Mouse (Mus musculus) frontal cortex, postnatal 14 days (tissue): ENCODE measurements at regions not wholly inside any gene's neighbourhood (a gene's known extent, or its start where the extent isn't known, plus 50 kb on each side); places are given as distances from the start of the nearest gene placed in this dataset.
A peak's percentile ranks its signal among the peaks of the same experiment; 100 is the strongest.
"Not testable (repeated sequence)": the region's sequence is repeated elsewhere in the genome, so short reads cannot be mapped to it uniquely, and the experiment has no call there.

Experiments used
- DNase-seq, 2 experiments: peaks; one replicate each; pipeline ENCODE4 v3.0.0; 2022; ENCODE audit warnings: low spot score in 2 of 2

DNA sequence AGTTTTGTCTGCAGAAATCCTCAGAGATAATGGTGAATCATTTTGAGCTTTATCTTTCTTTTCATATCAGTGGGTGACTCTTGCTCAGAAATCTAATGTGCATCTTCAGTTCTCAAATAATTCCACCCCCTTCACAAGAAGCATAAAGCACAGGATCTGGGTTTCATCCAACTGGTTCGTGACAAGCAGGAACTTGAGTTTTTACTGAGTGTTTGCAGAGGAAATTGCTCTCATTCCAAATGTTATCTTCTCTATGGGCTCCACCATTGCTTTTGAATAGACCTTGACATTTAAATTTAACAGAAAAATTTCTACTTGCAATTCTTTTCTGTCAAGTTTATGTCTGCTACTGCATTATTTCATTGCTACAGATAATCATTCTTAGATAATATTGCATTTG is 443.1 kb downstream of the Arl4a start:
- no peak for DNase-seq

DNA sequence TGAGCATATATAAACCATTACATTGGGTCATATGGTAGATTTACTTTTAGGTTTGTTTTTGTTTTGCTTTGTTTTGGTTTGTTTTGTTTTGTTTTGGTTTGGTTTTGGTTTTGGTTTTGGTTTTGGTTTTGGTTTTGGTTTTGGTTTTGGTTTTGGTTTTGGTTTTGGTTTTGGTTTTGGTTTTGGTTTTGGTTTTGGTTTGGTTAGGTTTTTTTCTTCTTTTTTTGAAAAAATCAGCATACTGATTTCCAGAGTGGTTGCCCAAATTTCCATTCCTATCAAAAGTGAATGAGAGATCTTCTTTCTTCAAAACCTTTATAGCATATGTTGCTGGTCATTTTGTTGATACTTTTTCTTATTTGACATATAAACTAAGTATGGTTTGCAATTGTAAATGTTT is 444.0 kb downstream of the Arl4a start:
- not testable (repeated sequence) for DNase-seq

DNA sequence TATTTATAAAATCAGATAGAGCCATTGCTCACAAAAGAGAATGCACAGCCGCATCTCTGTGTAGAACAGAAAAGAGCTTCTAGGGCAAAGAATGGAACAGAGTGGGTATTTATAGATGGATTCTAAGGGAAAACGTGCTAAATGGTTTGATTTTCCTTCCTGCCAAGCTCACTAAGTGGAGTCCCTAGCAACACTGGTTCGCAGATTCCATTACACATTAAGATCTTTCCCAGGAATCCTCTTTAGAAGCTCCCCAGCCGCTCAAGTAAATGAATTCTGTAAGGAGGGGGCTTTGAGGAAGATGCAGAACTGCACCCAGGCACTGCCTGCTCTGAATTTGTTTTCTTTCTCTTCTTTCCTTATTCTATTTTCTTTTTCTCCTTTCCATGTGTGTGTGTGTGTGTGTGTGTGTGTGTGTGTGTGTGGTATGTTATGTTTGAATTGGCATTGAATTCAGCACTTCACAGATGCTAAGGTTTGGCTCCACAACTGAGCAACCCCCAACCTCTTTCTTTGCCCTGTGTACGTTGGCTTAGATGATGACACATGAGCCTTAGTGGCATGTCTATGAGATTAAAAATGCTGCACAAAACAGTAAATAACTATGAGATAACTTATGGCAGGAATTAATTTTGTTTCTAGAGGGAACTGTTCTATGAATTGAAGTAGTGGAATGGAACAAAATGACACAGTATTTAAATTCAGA is 450.5 kb downstream of the Arl4a start:
- DNase-seq = peak in 1 of 2 experiments; percentile 8

DNA sequence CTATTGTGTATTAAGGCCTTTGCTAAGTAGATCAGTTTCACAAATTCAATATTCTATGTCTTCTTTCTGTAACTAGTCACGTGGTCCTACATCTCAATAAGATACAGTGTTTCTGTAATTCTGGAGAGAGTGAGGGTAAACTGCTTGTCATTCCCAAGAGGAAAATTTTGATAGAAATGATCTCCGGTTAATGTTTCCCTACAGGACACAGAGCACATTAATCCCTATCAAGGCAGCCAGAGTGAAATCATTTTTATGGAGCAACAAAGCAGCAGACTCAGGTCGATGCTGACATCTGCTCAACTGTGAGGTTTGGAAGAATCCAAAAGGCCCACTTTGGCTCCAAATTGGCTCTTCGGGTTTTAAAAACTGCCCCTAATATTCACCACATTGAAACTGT is 451.7 kb downstream of the Arl4a start:
- DNase-seq = no peak

DNA sequence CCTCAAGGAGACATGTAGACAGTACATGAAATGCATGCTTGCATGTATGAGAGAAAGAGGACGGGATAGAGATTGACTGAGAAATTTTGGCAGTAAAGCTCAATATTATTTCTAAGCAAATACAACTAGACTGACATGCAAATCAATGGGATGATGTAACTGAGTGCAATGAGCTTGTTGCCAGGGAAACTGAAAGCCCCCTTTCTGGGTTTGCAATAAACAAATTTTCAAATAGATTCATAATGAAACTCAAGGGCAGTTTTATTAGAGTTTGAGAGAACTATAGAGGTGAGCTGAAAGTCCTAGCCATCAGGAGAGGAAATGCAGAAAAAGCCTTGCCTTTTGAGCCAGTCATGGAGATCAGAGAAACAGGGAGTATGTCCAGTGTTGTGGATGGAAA is 460.2 kb downstream of the Arl4a start:
- no peak for DNase-seq

DNA sequence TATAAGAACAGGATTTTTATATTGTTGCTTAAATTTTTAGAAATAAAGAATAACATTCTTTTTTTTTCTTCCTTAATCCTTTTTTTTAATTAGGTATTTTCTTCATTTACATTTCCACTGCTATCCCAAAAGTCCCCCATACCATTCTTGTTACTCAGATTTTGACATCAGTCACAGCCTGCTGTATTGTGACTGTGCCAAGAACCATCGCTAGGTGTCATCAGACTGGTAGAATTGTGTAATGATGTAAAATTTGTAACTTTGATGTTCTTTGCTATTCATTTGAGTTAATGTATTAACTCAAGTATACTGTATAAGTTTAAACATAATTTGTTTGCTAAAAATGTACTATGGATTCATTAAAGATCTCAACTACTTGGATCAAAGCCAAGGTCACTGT is 465.0 kb downstream of the Arl4a start:
- no peak for DNase-seq

DNA sequence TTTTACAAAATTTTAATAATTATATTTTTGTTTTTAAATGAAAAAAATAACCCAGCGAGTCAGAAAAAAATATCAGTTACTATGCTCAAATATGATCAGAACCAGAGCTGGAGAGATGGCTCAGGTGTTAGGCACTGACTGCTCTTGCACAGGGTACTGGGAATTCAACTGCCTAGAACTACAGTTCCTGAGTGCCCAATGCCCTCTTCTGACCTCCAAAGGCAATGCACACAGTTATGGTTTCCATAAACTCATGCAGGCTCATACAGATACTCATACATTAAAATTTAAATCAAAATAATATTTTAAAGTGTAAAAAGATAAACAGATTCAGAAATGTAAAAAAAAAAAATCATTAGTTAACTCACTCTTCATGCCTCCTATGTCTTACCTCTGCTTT is 465.7 kb downstream of the Arl4a start:
- DNase-seq = no peak

DNA sequence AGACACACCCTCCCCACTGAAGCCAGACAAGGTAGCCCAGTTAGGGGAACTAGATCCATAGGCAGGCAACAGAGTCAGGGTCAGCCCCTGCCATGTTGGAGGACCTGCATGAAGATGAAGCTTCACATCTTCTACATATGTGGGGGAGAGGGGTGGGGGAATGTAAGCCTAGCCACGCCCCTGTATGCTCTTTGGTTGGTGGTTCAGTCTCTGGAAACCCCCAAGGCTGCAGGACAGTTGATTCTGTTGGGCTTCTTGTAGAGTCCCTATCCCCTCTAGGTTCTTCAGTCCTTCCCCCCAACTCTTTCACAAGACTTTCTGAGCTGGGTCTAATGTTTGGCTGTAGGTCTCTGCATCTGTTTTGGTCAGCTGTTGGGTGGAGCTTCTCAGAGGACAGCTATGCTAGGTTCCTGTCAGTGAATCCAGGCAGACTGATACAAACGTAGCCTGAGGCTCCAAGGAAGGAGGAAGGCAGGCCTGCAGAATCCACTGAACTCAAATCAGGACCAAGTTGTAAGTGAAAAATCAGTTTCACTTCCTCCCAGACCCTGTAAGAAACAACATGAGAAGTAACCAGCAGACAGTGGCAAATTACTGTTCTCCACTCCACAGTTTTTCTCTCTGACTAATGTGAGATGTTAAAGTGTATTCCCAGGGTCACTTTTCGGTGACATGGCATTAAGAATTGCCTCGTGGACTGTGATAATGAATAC is 476.9 kb downstream of the Arl4a start:
- DNase-seq = no peak

DNA sequence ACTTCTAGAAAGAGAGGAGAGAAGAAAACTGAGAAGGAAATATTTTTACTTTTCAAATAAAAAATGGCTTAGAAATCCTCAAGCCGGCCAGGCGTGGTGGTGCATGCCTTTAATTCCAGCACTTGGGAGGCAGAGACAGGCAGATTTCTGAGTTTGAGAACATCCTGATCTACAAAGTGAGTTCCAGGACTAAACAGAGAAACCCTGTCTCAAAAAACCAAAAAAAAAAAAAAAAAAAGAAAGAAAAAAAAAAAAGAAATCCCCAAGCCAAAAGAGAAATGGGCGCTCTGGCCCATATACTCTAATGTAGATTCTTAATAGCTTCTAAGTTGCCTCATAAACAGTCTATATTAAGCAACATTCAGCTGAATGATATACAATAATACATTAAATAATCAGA is 479.3 kb downstream of the Arl4a start:
- no peak for DNase-seq

DNA sequence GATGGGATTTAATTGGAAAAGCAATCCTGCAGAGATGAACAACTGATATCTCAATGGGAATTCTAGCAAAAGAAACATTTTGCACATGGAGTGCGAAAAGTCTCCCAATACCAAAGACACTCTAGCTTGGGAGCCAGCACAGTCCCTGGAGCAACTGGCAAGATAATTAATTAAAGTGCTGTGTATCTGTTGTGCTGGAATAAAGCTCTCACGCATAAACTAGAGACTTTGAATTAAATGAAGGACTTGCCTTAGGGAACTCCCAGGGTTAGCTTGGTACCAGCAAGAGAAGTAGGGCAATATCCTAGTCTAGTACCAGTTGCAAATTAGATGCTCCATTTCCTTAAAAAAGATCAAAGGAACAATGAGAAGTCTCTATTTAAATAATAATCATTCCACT is 501.5 kb downstream of the Arl4a start:
- no peak for DNase-seq

DNA sequence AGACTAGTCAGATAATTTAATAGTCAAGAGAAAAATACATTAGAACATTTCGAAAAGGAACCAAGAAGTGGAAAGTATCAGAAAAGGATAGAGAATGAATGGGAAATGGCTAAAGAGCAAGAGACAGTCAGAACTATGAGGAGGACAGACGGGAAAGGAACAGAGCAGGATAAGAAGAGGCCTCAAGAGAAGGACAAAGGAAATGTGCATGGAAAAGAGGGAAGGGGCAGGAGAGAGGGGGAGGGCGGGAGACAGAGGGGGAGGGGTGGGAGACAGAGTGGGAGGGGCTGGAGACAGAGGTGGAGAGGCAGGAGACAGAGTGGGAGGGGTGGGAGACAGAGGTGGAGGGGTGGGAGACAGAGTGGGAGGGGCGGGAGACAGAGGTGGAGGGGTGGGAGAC is 509.7 kb downstream of the Arl4a start:
- DNase-seq = no peak

DNA sequence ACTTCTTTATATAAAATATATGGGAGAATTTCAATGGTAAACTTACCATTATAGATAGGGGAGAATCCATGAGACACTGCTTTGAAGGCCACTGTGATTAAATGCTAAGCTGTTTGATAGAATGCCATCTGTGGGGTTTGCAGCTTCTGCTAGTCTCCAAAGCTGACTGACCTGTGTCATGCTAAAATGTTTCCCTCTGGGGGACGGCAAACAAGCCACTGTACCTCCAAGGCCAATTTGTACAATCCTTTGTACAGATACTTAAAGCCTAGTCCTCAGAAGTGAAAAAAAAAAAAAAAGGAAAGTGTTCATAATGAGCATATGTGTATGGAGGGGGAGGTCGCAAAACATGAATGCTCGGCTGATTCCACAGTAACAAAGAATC is 510.6 kb downstream of the Arl4a start:
- DNase-seq = no peak

DNA sequence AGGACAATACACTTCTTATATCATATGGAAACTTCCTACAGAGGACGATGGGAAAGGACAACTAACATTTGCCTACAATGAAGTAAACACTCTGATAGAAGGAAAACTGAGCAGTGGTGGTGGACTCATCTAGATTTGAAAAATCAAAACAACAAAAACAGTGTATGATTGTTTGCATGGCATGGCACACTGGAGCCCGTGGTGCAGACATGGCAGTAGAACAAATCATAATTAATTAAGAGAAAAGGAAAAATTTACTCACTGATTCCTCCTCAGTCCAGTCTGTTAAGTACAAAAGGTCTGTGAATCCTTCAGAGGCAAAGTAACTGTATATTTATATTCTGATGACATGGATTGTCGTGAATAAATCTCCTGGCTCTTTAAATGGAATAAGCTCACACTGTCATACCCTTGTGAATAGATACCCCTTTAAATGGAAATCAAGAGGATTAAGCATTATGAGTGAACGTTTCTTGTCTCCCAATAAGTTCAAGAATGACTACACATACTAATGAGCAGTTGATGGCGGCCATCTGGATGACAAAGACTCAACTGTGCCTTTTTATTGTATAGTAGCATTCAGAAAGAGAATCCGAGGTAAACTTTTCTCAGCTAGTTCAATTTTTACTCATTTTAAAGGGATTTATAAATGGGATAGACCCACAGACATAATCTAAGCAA is 511.1 kb downstream of the Arl4a start:
- no peak for DNase-seq

DNA sequence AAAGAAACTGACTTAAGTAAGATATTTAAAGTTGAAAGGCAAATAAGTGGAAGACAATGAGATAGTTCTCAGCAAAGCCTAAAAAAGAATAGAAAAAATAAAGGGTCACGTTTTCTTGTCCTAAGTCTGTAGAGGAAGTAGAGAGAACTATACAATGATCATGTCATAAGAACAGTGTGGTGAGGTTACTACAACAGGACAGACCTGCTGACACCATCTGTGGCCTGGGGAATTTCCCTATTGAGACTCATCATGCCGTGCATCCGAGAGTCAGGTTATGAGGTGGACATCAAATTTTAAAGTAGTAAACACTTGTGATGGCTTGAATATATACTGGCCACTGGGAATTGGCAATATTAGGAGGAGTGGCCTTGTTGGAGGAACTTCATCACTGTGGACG is 522.1 kb downstream of the Arl4a start:
- no peak for DNase-seq

DNA sequence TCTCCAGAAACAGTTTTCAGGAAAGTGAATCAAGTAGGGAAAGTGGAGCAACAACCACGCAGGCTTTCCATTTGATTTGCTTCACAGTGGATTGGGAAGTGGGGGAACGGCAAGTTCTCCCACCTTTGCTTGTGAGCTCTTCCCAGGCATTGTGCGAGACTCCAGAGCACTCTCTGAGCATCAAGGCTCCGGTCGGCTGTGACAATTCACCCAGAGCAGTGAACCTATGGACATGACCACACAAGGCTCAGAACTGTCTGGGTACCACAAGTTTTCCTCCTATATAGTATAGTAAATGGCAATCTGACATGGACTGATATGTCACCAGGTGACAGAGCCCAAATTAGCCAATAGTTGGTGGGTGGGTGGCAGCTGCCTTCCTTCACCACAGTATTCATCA is 527.0 kb downstream of the Arl4a start:
- no peak for DNase-seq

DNA sequence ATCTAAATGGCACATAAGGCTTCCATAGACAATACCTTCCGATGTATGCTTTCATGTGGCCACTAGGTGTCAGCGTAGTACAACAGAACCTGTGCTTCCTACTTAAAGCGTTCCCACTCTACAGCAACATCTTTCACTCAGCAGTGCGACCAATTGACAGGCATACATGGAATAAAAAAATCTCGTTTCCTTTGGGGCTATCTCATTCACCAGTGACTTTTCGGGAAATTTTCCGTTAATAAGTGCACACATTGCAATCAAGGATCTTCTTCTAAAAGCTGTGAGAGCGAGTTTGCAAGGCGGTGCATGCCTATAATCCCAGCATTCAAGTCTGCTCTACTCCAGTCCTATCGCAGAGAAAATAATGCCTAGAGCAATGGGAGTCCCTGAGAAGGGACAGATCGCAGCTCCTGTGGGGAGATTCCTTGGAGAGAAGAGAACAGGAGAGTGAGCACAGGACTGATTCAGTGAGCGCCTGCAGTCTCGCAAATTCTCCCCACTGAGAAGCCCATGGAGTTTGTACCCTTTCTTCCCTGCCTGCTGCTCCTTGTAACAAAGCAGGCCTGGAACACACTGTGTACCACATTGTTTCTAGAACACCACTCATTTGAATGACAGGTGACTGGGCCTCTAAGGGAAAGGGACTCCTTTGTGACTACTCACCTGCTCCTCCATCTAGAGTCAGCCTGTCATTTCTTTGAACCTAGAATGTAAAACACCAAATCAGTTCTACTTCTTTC is 527.6 kb downstream of the Arl4a start:
- peak; percentile 32 to 61 for DNase-seq

DNA sequence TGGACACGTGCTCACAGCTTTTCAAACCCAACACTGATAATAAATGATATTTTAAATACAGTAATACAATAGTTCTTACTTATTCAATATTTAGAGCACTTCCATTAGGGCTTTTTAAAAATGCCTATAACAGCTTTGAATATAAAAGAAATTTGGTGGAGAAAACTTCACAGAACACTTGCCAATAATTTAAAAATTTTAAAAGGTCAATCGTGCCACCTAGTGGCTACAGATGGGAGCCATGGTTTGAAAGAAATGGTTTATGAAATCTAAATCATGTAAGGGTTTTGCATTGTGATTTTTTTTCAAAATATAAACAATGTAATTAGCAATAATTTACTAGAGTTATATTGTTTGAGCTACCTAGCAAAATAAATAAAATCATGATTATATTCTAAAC is 541.6 kb downstream of the Arl4a start:
- peak in 1 of 2 experiments; percentile 11 for DNase-seq

DNA sequence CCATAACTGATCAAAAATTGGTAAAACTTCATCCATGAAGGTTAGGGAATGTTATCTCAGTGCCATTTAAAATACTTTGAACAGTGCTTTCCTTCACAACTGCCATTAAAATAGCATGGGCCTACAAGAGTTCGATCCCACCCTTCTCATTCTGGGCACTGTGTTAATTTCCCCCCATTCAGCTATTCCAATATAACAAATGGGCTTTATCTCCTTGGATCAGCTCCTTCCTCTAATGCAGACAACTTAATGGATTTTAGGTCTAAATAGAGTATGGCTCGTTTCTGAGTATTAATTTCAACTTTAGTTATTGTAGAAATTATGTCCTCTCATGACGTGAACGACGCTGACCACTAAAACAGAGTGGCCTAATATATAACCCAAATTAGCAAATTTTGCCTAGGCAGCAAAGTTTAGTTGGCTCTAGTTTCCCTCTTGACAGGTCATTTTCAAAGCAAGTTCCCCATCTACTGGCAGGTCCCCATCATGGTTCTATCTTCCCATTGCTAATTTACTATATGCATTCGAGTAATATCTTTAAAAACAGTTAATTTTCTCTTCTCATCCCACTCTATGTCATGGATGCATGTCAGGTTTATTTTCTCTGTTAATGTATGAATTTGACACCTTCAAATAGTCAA is 544.1 kb downstream of the Arl4a start:
- DNase-seq = no peak

DNA sequence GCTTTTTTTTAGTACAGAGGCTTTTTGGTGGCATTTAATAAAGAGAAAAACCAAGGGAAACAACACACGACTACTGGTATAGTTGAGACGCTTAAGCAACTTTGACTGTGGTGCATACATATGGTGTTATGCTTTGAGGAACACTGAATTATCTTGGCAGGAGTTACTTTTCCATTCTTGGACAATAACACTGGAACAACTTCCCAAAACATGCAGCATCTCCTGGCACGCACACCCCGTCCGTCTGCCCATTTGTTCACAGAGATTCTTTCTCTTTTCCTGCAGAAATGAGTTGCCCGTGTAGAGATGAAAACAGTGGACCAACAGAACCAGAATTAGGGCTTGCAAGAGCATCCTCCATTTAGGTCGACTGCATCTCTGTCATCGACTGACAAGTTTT is 544.7 kb downstream of the Arl4a start:
- peak in 1 of 2 experiments; percentile 15 for DNase-seq

DNA sequence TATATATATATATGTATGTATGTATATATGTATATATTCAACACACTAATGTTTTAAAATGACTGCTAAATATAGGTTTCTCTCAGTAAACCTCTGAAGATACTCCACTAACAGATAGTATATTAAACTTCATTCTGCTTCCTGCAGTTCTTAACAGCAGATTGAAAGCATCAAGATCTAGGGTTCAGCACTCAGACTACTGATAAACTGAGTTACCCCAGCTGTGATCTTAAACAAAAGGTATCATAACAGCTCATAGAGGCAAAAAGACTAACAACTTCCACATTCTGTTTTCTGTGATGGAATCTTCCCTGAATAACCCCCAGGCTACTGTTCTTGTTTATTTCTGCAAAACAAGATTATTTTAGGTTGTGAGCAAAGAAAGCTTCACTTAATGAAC is 564.8 kb downstream of the Arl4a start:
- DNase-seq = no peak
